Mouse (Mus musculus) testis, adult 2 months (tissue): ENCODE results near the gene Otub2.

Experiments used
- CTCF ChIP-seq: fragments of 200-500 bp; IDR thresholded peaks from 2 replicates; pipeline ENCODE4 v1.5.1; 2012; ENCODE audit warnings: low read depth, mild to moderate bottlenecking, inconsistent platforms, low read length, moderate library complexity; ENCODE audit not compliant: control insufficient read depth, insufficient read depth, insufficient replicate concordance
- POLR2A ChIP-seq: fragments of 200-500 bp; IDR thresholded peaks from 2 replicates; pipeline ENCODE4 v1.6.1; 2012; ENCODE audit warnings: low read depth, mild to moderate bottlenecking, inconsistent platforms, low read length, moderate library complexity; ENCODE audit not compliant: control insufficient read depth

DNA sequence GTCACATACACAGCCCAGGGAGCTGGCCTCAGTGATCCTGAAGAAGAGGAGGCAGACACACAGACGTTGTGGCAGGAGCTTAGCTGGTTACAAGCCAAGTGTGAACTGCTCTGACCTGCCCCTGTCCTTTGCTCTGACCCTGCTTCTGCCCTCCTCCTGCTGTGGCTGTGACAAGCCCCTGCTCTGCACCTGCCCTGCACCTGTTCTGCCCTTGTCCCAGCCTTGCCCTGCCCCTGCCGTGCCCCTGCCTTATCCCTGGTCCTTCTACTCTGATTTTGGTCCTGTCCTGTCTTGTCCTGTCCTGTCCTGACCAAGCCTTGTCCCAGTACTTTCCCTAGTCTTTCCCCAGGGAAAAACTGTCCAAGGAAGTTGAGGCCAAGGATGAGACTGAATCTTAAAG, 19.7 kb upstream of the Otub2 start:
- TF ChIP-seq CTCF (no peak), POLR2A (no peak)
